Mouse (Mus musculus) liver, adult (tissue): ENCODE results near the gene E030018B13Rik.

ENCODE experiments used
- GATA4 ChIP-seq: IDR thresholded peaks from 2 replicates; pipeline ENCODE4 v1.6.1; 2014; ENCODE audit warnings: mild to moderate bottlenecking, low read length; ENCODE audit not compliant: insufficient replicate concordance

Gene E030018B13Rik

DNA sequence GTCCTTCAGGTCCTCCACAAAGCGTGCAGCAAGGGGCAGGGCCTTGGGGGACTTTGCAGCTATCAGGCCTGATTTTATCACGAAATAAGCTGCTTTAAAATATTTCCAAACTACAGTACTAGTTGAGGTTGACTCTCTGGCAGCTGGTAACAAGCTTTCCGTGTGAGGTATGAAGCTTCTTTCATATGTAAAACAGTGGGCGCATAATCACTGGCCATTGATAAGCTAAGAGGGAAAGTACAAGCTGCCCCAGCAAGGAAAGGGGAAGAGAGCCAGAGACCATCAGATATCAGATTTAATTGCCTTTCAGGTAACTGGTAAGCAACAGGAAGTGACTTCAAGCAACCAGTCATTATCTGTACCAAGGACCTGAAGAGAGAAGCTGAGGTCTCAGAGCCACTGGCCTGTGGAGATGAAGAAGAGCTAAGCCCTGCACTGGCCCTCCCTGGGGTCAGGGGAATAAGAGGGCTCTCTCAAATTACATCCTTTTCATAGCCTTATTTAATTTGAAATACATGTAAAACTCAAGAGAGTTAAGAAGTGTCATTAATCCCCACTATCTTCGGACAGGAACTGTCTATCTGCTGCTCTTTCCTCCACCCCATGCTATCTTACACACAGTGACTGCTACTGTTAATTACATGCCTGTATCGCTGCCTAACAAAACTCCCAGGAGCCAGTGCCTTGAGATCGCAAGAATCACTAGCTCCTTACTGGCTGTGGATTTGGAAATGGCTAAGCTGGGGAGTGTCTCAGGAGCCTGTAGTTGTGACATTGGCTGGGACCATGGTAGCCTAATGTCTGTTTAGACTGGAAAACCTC is 35.6 kb downstream of the E030018B13Rik start:
- TF ChIP-seq GATA4 = no peak

DNA sequence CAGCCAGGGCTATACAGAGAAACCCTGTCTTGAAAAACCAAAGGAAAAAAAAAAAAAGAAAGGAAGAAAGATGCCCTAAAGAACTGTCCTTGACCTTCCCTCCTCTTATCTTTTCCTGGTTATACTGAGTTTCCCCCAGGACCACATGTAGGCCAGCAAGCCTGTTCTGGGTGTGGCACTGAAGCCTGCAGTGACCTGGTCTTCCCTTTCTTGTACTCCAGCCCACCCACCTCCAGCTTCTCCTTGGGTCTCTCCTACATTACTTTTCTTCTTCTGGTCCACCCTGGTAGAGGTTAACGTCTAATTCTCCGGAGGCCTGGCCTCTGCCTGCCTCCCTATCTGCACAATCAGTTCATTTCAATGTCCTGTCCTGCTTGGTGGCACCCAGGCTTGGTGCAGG is 38.8 kb downstream of the E030018B13Rik start:
- TF ChIP-seq GATA4 = no peak

GRCm38 (mm10) chr7:63956138-63956823 is 39.6 kb downstream of the E030018B13Rik start:
- no peak for TF ChIP-seq GATA4

GRCm38 (mm10) chr7:63956981-63957713 is 40.5 kb downstream of the E030018B13Rik start:
- no peak for TF ChIP-seq GATA4

- no peak for TF ChIP-seq GATA4
These were observed 41.4 kb downstream of the E030018B13Rik start for GRCm38 (mm10) chr7:63957872-63958640.

DNA sequence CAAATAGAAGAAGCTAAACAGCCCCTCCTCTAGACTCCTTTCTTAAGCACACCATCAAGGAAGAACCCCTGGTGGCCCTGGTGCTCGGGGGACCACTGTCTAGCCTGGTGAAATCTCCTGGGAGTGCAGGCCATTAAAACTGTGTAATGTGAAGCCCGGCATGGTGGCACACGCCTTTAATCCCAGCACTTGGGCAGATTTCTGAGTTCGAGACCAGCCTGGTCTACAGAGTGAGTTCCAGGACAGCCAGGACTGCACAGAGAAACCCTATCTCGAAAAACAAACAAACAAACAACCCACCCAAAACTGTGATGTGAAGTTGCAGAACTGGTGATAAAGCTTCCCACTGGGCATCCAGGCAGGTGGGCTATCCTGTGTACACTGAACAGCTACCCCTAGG is 47.0 kb downstream of the E030018B13Rik start:
- TF ChIP-seq GATA4 = no peak

- TF ChIP-seq GATA4 = no peak
These were observed 47.5 kb downstream of the E030018B13Rik start for GRCm38 (mm10) chr7:63964121-63964520.

GRCm38 (mm10) chr7:63965135-63965534 is 48.5 kb downstream of the E030018B13Rik start:
- TF ChIP-seq GATA4 = no peak

- no peak for TF ChIP-seq GATA4
These were observed 49.2 kb downstream of the E030018B13Rik start for GRCm38 (mm10) chr7:63965635-63966418.

GRCm38 (mm10) chr7:63969941-63970340 is 53.3 kb downstream of the E030018B13Rik start:
- TF ChIP-seq GATA4 = no peak
